Mouse (Mus musculus): Measurements from ENCODE around the gene Pla2g3. TPM values are rescaled to one million over a fixed set of nuclear protein-coding genes. Genes with fewer than 3 reads are reported as not detected.
A peak's percentile ranks its signal among the peaks of the same experiment; 100 is the strongest.

The Pla2g3 gene
- total RNA-seq (2017): 0.29 to 3.8 TPM in 2 of 3 replicates, not detected in the other

GRCm38 (mm10) chr11:3487952-3488570 is at the start of gene Pla2g3:
TSS of gene Pla2g3 (plus strand) at chr11:3488284.
- ATAC-seq (replicated peaks; ENCODE audit: insufficient number of reproducible peaks, low FRiP score, low TSS enrichment, poor library complexity, severe bottlenecking): no peak

- ATAC-seq (replicated peaks; ENCODE audit: insufficient number of reproducible peaks, low FRiP score, low TSS enrichment, poor library complexity, severe bottlenecking): no peak
Measured at GRCm38 (mm10) chr11:3441696-3442443, 46.2 kb upstream of the Pla2g3 start.

GRCm38 (mm10) chr11:3442677-3443076 is 45.4 kb upstream of the Pla2g3 start:
- no peak for ATAC-seq (replicated peaks; ENCODE audit: insufficient number of reproducible peaks, low FRiP score, low TSS enrichment, poor library complexity, severe bottlenecking)

DNA sequence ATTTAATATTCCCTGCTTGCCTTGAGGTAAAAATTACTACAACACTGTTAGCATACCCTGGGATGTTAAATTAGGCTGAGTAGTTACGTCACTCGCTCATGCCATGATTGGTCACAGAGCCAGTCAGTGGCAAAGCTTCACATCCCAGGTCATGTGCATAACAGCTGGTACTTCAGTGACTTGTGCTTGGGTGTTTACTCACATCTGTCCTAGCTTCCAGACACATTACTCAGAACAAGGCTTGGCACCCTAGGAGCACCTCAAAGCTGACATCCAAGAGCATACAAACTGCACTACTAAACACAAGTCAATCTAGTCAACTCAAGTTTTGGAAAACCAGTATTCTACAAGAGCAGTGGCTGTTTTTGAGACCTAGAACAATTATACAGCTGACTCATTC is 45.0 kb upstream of the Pla2g3 start:
- ATAC-seq (replicated peaks; ENCODE audit: insufficient number of reproducible peaks, low FRiP score, low TSS enrichment, poor library complexity, severe bottlenecking): no peak

GRCm38 (mm10) chr11:3444875-3445274 is 43.2 kb upstream of the Pla2g3 start:
- ATAC-seq (replicated peaks; ENCODE audit: insufficient number of reproducible peaks, low FRiP score, low TSS enrichment, poor library complexity, severe bottlenecking): no peak

- ATAC-seq (replicated peaks; ENCODE audit: insufficient number of reproducible peaks, low FRiP score, low TSS enrichment, poor library complexity, severe bottlenecking): peak; percentile 32
Measured at GRCm38 (mm10) chr11:3451701-3452163, 36.4 kb upstream of the Pla2g3 start.

DNA sequence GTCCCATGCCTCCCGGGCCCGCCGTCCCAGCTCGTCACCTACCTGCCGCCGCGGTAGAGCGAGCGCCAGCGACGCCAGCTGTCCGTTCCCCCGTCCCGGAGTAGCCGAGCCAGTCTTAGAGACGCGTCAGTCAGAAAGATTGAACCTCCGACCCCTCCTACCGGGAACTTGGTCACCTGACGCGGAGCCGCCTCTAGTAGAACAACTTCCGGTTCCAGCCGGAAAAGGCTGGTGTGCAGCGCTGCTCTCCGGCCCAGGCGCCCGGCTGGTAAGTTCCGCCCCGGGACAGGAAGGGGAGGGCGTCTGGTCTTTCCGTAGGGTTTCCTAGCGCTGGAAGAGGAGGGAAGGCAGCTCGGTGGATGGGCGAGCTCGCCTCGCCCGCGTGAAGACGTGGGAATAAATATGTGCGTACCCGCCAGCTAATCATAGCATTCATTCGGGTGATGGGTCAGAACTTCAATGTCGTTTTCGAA is 35.9 kb upstream of the Pla2g3 start, which contains the start of gene Rnf185:
Gene Rnf185, minus strand, starts transcription at position 197 of the 473 bp plus-strand sequence.
- ATAC-seq (replicated peaks; ENCODE audit: insufficient number of reproducible peaks, low FRiP score, low TSS enrichment, poor library complexity, severe bottlenecking): peak; percentile 94

DNA sequence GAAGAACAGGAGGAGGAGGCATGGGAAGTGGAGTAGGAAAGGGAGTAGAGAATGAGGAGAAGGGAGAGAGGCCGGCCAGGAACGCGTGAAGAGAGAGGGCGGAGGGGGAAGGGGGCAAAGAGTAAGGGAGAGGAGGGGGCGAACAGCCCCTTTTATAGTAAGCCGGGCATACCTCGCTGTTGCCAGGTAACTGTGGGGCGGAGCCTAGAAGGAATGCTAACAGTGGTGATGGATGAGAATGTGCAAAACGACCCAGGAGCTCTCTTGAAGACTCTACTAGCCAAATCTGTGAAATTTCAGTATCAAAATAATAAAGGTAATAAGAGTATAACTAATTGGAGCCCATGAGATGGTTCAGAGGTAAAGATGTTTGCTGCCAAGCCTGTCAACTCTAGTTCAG is 35.3 kb upstream of the Pla2g3 start:
- ATAC-seq (replicated peaks; ENCODE audit: insufficient number of reproducible peaks, low FRiP score, low TSS enrichment, poor library complexity, severe bottlenecking): no peak

DNA sequence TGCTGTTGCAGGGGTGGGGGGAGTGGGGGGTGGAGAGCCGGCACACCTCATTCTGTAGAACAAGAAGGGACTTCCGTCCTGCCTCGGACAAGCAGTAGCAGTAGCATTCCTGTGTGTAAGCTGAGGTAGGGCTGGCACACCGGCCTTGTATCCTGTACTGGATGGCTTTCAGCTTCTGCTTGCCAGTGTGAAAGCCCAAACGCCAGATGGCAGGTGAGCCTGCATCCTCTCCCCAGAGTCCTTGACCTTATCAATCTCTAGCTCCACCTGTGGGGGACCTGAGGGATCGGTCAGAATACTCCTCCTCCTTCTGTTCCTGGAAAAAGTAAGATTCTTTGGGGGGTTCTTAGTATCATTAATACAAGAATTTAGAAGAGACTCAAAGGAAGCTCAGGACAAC is 34.6 kb upstream of the Pla2g3 start:
- ATAC-seq (replicated peaks; ENCODE audit: insufficient number of reproducible peaks, low FRiP score, low TSS enrichment, poor library complexity, severe bottlenecking): no peak

DNA sequence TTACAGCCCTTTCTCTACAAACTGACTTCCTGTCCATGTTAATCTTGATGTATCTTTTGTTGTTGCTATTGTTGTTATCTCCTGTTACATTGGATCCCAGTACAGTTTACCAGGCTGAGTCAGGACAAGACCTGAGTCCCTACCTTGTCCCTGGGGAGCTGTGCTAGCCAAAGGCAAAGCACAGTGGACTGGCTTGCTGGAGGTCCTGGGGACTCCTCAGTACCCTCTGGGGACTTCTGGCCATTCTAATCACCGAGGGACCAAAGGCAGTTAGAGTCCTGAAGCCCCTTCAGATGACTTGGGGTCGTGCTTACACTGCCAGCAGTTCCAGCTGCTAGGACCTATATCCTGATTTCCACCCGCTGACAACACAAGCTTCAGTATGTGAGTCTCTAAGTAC is 33.6 kb upstream of the Pla2g3 start:
- no peak for ATAC-seq (replicated peaks; ENCODE audit: insufficient number of reproducible peaks, low FRiP score, low TSS enrichment, poor library complexity, severe bottlenecking)

DNA sequence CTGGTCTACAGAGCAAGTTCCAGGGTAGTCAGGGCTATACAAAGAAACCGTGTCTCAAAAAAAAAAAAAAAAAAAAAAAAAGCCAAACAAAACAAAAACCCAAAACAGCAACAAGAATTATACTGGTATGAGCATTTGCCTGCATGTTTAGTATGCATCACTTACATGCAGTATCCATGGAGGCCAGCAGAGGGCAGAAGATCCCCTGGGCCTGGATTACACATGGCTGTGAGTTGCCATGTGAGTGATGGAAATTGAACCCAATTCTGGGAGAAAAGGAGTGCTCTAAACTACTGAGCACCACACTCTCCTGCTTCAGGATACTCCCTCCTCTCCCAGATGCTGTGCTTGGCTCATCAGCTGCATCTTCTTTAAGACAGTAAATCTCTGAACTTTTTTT is 31.7 kb upstream of the Pla2g3 start:
- no peak for ATAC-seq (replicated peaks; ENCODE audit: insufficient number of reproducible peaks, low FRiP score, low TSS enrichment, poor library complexity, severe bottlenecking)

DNA sequence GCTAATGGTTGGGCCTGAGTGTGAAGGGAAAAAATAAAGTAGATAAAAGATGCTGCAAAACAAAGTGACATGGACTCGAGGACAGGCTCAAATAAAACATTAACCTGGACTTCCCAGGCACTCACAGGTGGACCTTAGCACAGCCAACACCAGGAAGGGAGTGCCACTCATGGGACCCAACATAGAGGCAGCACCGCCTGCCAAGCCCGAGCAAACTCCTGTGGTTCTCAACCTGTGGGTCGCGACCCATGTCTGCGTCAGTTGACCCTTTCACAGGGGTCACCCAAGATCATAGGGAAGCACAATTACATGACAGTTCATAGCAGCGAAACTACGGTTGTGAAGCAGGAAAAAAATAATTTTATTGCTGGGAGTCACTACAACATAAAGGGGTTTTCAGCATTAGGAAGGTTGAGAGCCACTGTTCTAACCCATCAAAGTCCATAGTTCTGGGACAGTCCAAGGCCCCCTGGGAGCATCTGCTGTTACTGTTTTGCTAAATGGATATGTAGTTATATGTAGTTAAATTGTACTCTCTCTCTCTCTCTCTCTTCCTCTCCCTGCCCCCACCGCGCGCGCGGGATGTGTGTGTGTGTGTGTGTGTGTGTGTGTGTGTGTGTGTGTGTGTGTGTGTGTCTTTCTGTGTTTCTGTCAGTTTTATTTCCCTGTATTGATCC is 29.5 kb upstream of the Pla2g3 start:
- no peak for ATAC-seq (replicated peaks; ENCODE audit: insufficient number of reproducible peaks, low FRiP score, low TSS enrichment, poor library complexity, severe bottlenecking)

- ATAC-seq (replicated peaks; ENCODE audit: insufficient number of reproducible peaks, low FRiP score, low TSS enrichment, poor library complexity, severe bottlenecking): no peak
Measured at GRCm38 (mm10) chr11:3459105-3459468, 29.0 kb upstream of the Pla2g3 start.

- no peak for ATAC-seq (replicated peaks; ENCODE audit: insufficient number of reproducible peaks, low FRiP score, low TSS enrichment, poor library complexity, severe bottlenecking)
Measured at GRCm38 (mm10) chr11:3462846-3463245, 25.2 kb upstream of the Pla2g3 start.

DNA sequence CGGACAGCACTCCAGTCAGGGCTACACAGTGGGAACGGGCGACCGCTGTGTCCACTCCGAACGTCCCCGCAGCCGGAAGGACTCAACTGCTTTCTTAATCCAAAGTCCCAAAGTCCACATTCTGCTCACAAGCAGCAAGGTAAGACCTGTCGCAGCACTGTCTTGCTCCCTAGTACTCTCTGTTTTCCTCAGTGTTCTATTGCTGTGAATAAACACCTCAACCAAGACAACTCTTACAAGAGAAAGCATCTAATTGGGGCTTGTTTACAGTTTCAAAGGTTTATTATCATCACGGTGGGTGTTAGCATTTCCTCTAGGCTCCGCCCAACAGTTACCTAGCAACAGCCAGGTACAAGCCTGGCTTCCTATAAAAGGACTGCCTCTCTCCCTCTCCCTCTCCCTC is 16.6 kb upstream of the Pla2g3 start:
- ATAC-seq (replicated peaks; ENCODE audit: insufficient number of reproducible peaks, low FRiP score, low TSS enrichment, poor library complexity, severe bottlenecking): no peak

DNA sequence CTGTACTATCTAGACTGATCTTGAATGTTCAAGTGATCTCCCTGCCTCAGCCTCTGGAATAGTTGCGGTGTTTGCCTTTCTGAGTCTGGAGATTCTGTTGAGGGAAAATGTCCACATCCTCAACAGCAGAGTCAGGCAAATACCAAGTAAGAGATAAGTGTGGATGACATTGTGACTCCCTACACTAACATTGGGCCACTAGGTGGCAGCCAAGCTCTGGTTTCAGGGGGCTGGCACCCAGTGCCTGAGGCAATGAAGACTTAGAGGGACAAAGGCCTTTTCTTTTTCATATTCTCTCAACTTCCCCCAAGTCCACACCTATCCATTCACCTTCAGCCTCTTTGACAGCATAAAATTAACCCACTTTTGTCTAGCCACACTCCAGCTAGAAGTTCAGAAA is 15.6 kb upstream of the Pla2g3 start:
- ATAC-seq (replicated peaks; ENCODE audit: insufficient number of reproducible peaks, low FRiP score, low TSS enrichment, poor library complexity, severe bottlenecking): peak; percentile 90

DNA sequence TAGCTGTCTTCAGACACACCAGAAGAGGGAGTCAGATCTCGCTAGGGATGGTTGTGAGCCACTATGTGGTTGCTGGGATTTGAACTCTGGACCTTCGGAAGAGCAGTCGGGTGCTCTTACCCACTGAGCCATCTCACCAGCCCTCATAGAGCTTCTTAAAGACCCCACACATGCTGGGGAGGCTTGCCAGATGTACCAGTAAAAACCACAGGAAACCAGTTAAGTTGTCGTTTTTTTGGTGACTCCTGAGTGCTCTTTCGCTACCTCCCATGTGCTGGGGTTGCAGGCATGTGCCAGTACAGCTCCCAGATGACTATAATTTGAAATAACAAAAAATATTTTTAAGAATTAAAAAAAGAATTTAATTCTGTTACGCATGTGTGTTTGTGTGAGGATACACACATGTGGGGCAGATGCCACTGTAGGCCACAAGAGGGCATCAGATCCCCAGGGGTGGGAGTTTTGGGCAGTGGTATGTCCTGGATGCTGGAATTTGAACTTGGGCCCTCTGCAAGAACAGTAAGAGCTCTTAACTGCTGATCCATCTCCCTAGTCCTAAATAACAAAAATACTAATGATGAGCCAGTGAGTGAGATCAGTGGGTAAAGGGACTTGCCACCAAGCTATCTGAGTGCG is 13.5 kb upstream of the Pla2g3 start:
- no peak; the same call in 1 of the 2 replicates for ATAC-seq (replicated peaks; ENCODE audit: insufficient number of reproducible peaks, low FRiP score, low TSS enrichment, poor library complexity, severe bottlenecking)

GRCm38 (mm10) chr11:3475489-3475888 is 12.6 kb upstream of the Pla2g3 start:
- no peak for ATAC-seq (replicated peaks; ENCODE audit: insufficient number of reproducible peaks, low FRiP score, low TSS enrichment, poor library complexity, severe bottlenecking)

DNA sequence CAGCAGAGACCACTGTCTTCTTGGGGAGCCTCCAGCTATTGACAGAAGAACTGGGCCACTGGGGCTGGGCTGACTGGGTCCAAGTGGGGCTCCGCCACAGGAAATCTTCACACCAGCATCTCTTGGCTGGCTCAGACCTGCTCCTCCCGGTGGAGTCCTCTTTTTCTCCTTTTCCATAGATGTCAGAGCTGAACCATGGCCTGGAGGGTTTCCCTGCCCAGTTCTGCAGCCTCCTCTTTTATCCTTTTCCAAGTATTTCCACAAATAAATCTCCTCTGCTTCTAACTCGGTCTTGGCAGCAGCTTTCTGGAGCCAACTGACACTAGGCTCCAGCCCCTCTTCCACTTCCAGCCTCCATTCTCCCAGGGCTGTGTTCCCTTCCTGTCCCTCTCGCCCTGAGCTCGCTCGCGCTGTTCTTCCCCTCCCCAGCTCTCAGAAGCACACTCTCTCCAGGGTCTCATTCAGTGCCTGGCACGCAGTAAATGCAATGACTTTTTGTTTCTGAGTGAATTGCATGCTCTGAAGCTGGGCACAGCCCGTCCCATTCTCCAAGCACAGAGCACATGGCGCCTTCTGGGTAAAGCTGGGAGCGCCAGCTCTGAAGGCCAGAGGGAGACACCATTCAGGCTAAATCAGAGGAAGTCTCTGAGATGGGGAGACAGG is 4.0 kb upstream of the Pla2g3 start:
- ATAC-seq (replicated peaks; ENCODE audit: insufficient number of reproducible peaks, low FRiP score, low TSS enrichment, poor library complexity, severe bottlenecking): no peak
